8 mouse cellular contexts compared by ENCODE assay signal in the genomic region with DNA sequence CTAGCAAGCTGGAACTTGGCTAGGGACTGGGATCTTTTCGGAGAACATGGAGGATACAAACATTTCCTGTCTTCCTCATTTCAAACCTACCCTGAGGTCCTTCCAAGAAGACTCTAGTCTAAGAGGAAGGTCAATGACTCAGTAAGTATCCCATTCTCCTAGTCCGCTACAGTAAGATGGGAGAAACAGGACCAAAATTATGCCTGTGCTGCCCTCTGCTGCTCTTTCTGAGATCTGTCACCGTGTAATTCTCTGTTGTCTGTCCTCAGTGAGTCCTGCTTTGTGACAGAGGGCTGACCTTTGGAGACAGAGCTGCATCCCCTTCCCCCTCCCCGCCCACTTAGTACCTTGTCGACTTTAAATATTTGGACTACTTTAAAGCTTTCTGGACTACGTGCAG.
A peak's percentile ranks its signal among the peaks of the same experiment; 100 is the strongest.
DNase-seq lines count a peak whose midpoint lies in the region; ATAC-seq lines count a peak whose summit lies in the region.

No protein-coding gene starts in this region.

- H3K4me2 ChIP-seq in hindbrain, embryonic 14.5 days (replicated peaks): no peak overlapping the region
- H3K4me2 ChIP-seq in midbrain, embryonic 13.5 days (replicated peaks): no peak overlapping the region

- no peaks in the 10 kb centered on the region for H3K27me3 ChIP-seq in hindbrain, embryonic 14.5 days (ENCODE audit: control insufficient read depth, insufficient read depth, low read length)
- H3K27me3 ChIP-seq in midbrain, embryonic 13.5 days: no peaks in the 10 kb centered on the region

- no peak overlapping the region for H3K9ac ChIP-seq in hindbrain, embryonic 14.5 days
- H3K9ac ChIP-seq in midbrain, embryonic 13.5 days (replicated peaks): no peak overlapping the region

- ATAC-seq in hindbrain, embryonic 14.5 days (ENCODE audit: low FRiP score): peak; percentile 83; the same call in 1 of the 2 replicates
- peak; percentile 78 for ATAC-seq in midbrain, embryonic 13.5 days

- no peaks in the 10 kb centered on the region for H3K36me3 ChIP-seq in hindbrain, embryonic 14.5 days (replicated peaks; ENCODE audit: control insufficient read depth, insufficient read depth)
- H3K36me3 ChIP-seq in midbrain, embryonic 13.5 days: no peaks in the 10 kb centered on the region

- 20% methylated on average over 6 of the region's 6 CpGs for WGBS in hindbrain, embryonic 14.5 days
- 26% methylated on average over 6 of the region's 6 CpGs for WGBS in midbrain, embryonic 13.5 days

- H3K4me3 ChIP-seq in hindbrain, embryonic 14.5 days (replicated peaks; ENCODE audit: low read length): no peak overlapping the region
- no peak overlapping the region for H3K4me3 ChIP-seq in midbrain, embryonic 13.5 days (replicated peaks)

- H3K27ac ChIP-seq in hindbrain, embryonic 14.5 days: no peak overlapping the region
- no peak overlapping the region for H3K27ac ChIP-seq in midbrain, embryonic 13.5 days

- peaks cover 4% of the 10 kb centered on the region; the same call in 1 of the 2 replicates for H3K9me3 ChIP-seq in hindbrain, embryonic 14.5 days (ENCODE audit: control insufficient read depth, low read length)
- H3K9me3 ChIP-seq in midbrain, embryonic 13.5 days: no peaks in the 10 kb centered on the region

- peak; percentile 64 for DNase-seq in ES-CJ7 (ENCODE audit: low read depth, low spot score)
- peak; percentile 47 for DNase-seq in adrenal gland, adult 2 months
- peak; percentile 46 for DNase-seq in embryo, embryonic 9.5 days (ENCODE audit: extremely low spot score)
- DNase-seq in hindbrain, embryonic 14.5 days (ENCODE audit: low spot score): peak; percentile 70
- DNase-seq in layer of hippocampus, postnatal 10 days (ENCODE audit: low spot score in 2 of 2): peak; percentile 37 to 63
- DNase-seq in thymus, postnatal 36 days: no peak
- DNase-seq in thymus, postnatal 10 days (ENCODE audit: low spot score in 2 of 2): no peak

- H3K4me1 ChIP-seq in hindbrain, embryonic 14.5 days (replicated peaks; ENCODE audit: control insufficient read depth, insufficient read depth, low read length): no peaks in the 10 kb centered on the region
- H3K4me1 ChIP-seq in midbrain, embryonic 13.5 days (replicated peaks): no peaks in the 10 kb centered on the region

Comparison
In these comparisons a context has a peak if more than half of its experiments do, and no peak if none do; other contexts are left out.
1. DNase-seq: peak in ES-CJ7 (single experiment), adrenal gland, adult 2 months (single experiment), embryo, embryonic 9.5 days (single experiment), hindbrain, embryonic 14.5 days (single experiment) and layer of hippocampus, postnatal 10 days (2 of 2); none in thymus, postnatal 36 days (0 of 2) and thymus, postnatal 10 days (0 of 2).